Mouse (Mus musculus): ENCODE measurements around the gene Sf3b4. TPM values are rescaled to one million over a fixed set of nuclear protein-coding genes. Genes with fewer than 3 reads are reported as not detected.
"Not testable (repeated sequence)": the region's sequence is repeated elsewhere in the genome, so short reads cannot be mapped to it uniquely, and the experiment has no call there.

The Sf3b4 gene
- polyA plus RNA-seq, 1 experiment from 2014 or later: 125 TPM

DNA sequence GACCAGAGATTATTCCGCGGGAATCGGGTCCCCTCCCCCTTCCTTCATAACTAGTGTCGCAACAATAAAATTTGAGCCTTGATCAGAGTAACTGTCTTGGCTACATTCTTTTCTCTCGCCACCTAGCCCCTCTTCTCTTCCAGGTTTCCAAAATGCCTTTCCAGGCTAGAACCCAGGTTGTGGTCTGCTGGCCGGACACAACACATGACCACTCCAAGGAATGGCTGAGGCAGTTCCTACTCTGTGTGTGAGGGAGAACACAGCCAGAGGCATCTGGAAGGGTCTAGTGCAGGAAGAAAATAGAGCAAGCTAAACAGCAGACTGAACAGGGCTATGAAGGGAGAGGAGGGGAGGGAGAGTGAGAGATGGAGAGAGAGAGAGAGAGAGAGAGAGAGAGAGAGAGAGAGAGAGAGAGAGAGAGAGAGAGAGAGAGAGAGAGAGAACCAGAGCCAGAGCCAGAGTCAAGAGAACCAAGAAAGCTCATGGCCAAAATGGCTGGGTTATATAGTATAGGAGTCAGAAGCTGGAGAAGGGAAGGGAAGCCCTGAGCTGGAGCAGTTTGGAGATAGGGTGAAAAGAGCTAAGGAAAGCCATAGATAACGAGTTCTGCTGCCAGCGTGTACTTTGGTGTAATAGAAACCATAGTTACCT is 26.6 kb downstream of the Sf3b4 start:
- not testable (repeated sequence) for H3K4me1 ChIP-seq (ENCODE audit: control insufficient read depth, insufficient read depth, low read length); H3K27me3 ChIP-seq (ENCODE audit: control insufficient read depth, insufficient read depth, low read length); H3K4me3 ChIP-seq (replicated peaks; ENCODE audit: low read length); H3K9ac ChIP-seq (ENCODE audit: low read length); H3K36me3 ChIP-seq (ENCODE audit: control insufficient read depth, insufficient read depth, low read length); ATAC-seq (ENCODE audit: insufficient read depth, low FRiP score); H3K27ac ChIP-seq (ENCODE audit: low read length); H3K9me3 ChIP-seq (replicated peaks; ENCODE audit: control insufficient read depth, low read length)
- peak overlapping the region; percentile 99; the same call in 1 of the 2 replicates for H3K4me2 ChIP-seq (ENCODE audit: low read depth, low read length)
- WGBS: 26% methylated on average over 7 of the region's 8 CpGs

DNA sequence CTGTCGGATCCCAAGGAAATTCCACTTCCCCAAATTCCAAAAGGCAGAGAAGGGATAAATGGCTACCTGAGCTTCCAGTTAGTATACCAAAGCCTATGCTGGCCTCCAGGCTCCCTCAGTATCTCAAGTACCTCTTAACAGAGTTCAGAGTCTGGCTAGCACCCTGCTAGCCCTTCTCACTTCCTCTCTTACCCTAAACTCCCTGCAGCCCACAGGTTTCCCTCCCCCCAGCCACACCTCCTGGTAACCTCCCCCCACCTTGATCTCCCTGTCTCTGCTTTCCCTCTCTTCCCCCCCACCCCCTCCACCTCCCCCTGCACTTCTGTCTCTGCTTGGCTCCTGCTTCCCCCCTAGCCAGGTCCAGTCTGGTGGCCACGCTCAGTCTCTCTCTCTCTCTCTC is 27.6 kb downstream of the Sf3b4 start:
- no peak overlapping the region for H3K4me3 ChIP-seq (replicated peaks; ENCODE audit: low read length)
- H3K36me3 ChIP-seq (ENCODE audit: control insufficient read depth, insufficient read depth, low read length): no peaks in the 10 kb centered on the region
- H3K27me3 ChIP-seq (ENCODE audit: control insufficient read depth, insufficient read depth, low read length): no peaks in the 10 kb centered on the region
- 52% methylated on average over 2 of the region's 2 CpGs for WGBS
- H3K9ac ChIP-seq (ENCODE audit: low read length): no peak overlapping the region
- H3K4me1 ChIP-seq (ENCODE audit: control insufficient read depth, insufficient read depth, low read length): peaks cover 7% of the 10 kb centered on the region
- H3K27ac ChIP-seq (ENCODE audit: low read length): no peak overlapping the region
- no peak for ATAC-seq (ENCODE audit: insufficient read depth, low FRiP score)
- no peaks in the 10 kb centered on the region for H3K9me3 ChIP-seq (replicated peaks; ENCODE audit: control insufficient read depth, low read length)
- H3K4me2 ChIP-seq (ENCODE audit: low read depth, low read length): no peak overlapping the region

- Histone ChIP-seq H3K27me3 (ENCODE audit: control insufficient read depth, insufficient read depth, low read length) (no peaks in the 10 kb centered on the region), H3K9me3 (replicated peaks; ENCODE audit: control insufficient read depth, low read length) (no peaks in the 10 kb centered on the region), H3K9ac (ENCODE audit: low read length) (no peak overlapping the region), H3K4me2 (ENCODE audit: low read depth, low read length) (no peak overlapping the region), H3K4me3 (replicated peaks; ENCODE audit: low read length) (no peak overlapping the region), H3K36me3 (ENCODE audit: control insufficient read depth, insufficient read depth, low read length) (no peaks in the 10 kb centered on the region), H3K27ac (ENCODE audit: low read length) (no peak overlapping the region), H3K4me1 (ENCODE audit: control insufficient read depth, insufficient read depth, low read length) (no peaks in the 10 kb centered on the region)
- no peak for ATAC-seq (ENCODE audit: insufficient read depth, low FRiP score)
- 62% methylated on average over 3 of the region's 3 CpGs for WGBS
Measured at GRCm38 (mm10) chr3:96207819-96208218, 35.7 kb downstream of the Sf3b4 start.

DNA sequence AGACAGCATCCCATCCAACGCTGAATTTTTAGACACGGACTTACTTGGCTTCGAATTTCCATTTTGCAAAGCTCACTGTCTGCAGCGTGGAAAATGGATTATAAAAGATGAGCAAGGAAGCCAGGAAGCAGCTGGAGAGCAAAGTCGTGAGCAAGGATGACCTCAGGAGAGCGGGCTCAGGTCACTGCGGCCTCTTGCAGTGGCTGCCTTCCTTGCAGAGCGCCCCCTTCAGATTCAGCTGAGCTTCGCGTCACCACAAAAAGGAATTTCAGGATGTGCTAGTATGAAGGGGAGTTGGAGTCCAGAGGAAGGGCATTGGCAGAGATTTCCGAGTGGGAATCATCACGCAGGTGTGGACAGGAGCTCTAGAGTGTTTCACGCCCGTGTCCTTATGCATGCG is 37.1 kb downstream of the Sf3b4 start:
- 23% methylated on average over 15 of the region's 15 CpGs for WGBS
- H3K27ac ChIP-seq (ENCODE audit: low read length): no peak overlapping the region

DNA sequence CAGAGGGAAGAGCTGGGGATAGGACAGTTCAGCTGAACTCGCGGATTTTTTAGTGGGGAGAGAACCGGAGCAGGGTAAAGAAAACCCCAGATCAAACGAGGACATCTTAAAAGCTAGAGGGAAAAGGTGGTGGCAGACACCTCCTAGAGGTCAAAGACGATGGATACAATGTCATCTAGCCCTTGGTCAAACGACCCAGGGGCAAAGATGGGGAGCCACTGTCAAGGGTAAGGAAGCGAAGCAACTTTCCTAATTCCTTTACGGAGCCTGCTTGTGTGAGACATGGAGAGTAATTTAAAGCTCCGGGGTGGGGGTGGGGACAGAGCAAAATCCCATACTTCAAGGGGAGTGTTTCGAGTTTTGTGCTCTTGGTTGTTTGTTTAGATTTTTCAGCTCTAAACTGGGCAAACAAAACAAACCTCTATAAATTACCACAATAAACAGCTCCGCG is 47.1 kb downstream of the Sf3b4 start:
- under 1% methylated on average over 12 of the region's 12 CpGs for WGBS
- Histone ChIP-seq H3K4me2 (ENCODE audit: low read depth, low read length) (peak overlapping the region; percentile 82), H3K36me3 (ENCODE audit: control insufficient read depth, insufficient read depth, low read length) (no peaks in the 10 kb centered on the region), H3K27ac (ENCODE audit: low read length) (peak overlapping the region; percentile 98), H3K4me1 (ENCODE audit: control insufficient read depth, insufficient read depth, low read length) (peaks cover 31% of the 10 kb centered on the region), H3K4me3 (replicated peaks; ENCODE audit: low read length) (peak overlapping the region; percentile 50), H3K9ac (ENCODE audit: low read length) (peak overlapping the region; percentile 78), H3K9me3 (replicated peaks; ENCODE audit: control insufficient read depth, low read length) (no peaks in the 10 kb centered on the region), H3K27me3 (ENCODE audit: control insufficient read depth, insufficient read depth, low read length) (no peaks in the 10 kb centered on the region)
- ATAC-seq (ENCODE audit: insufficient read depth, low FRiP score): no peak

More for the DNA sequence above, 37.1 kb downstream of the Sf3b4 start:
- no peaks in the 10 kb centered on the region for H3K4me1 ChIP-seq (ENCODE audit: control insufficient read depth, insufficient read depth, low read length)
- no peak overlapping the region for H3K9ac ChIP-seq (ENCODE audit: low read length)
- H3K36me3 ChIP-seq (ENCODE audit: control insufficient read depth, insufficient read depth, low read length): no peaks in the 10 kb centered on the region
- H3K9me3 ChIP-seq (replicated peaks; ENCODE audit: control insufficient read depth, low read length): no peaks in the 10 kb centered on the region
- no peaks in the 10 kb centered on the region for H3K27me3 ChIP-seq (ENCODE audit: control insufficient read depth, insufficient read depth, low read length)
- H3K4me3 ChIP-seq (replicated peaks; ENCODE audit: low read length): no peak overlapping the region
- H3K4me2 ChIP-seq (ENCODE audit: low read depth, low read length): no peak overlapping the region
- ATAC-seq (ENCODE audit: insufficient read depth, low FRiP score): no peak

GRCm38 (mm10) chr3:96219661-96220130 is 47.6 kb downstream of the Sf3b4 start, which contains the start of the genes Bola1 and Hist2h2ab:
Gene Bola1 (minus strand): TSS chr3:96219709.
Gene Hist2h2ab (plus strand): TSS chr3:96219865.
- Histone ChIP-seq H3K9ac (ENCODE audit: low read length) (peak within 1 kb of the TSS; percentile 78), H3K36me3 (ENCODE audit: control insufficient read depth, insufficient read depth, low read length) (no peaks in the 10 kb centered on the region), H3K27me3 (ENCODE audit: control insufficient read depth, insufficient read depth, low read length) (no peaks in the 10 kb centered on the region), H3K9me3 (replicated peaks; ENCODE audit: control insufficient read depth, low read length) (no peaks in the 10 kb centered on the region), H3K4me3 (replicated peaks; ENCODE audit: low read length) (peak within 1 kb of the TSS; percentile 50), H3K4me1 (ENCODE audit: control insufficient read depth, insufficient read depth, low read length) (peaks cover 31% of the 10 kb centered on the region), H3K27ac (ENCODE audit: low read length) (peak within 1 kb of the TSS; percentile 98), H3K4me2 (ENCODE audit: low read depth, low read length) (peak within 1 kb of the TSS; percentile 82)
- ATAC-seq (ENCODE audit: insufficient read depth, low FRiP score): peak; percentile 78
- 0% methylated on average over 34 of the region's 37 CpGs for WGBS

- H3K27me3 ChIP-seq (ENCODE audit: control insufficient read depth, insufficient read depth, low read length); H3K36me3 ChIP-seq (ENCODE audit: control insufficient read depth, insufficient read depth, low read length); H3K9me3 ChIP-seq (replicated peaks; ENCODE audit: control insufficient read depth, low read length): not testable (repeated sequence)
- Histone ChIP-seq H3K9ac (ENCODE audit: low read length) (peak overlapping the region; percentile 78), H3K27ac (ENCODE audit: low read length) (peak overlapping the region; percentile 98), H3K4me2 (ENCODE audit: low read depth, low read length) (peak overlapping the region; percentile 82), H3K4me1 (ENCODE audit: control insufficient read depth, insufficient read depth, low read length) (peaks cover 31% of the 10 kb centered on the region), H3K4me3 (replicated peaks; ENCODE audit: low read length) (peak overlapping the region; percentile 50)
- peak; percentile 1; the same call in 1 of the 2 replicates for ATAC-seq (ENCODE audit: insufficient read depth, low FRiP score)
- under 1% methylated on average over 32 of the region's 47 CpGs for WGBS
Measured at GRCm38 (mm10) chr3:96220131-96220764, 48.1 kb downstream of the Sf3b4 start.

DNA sequence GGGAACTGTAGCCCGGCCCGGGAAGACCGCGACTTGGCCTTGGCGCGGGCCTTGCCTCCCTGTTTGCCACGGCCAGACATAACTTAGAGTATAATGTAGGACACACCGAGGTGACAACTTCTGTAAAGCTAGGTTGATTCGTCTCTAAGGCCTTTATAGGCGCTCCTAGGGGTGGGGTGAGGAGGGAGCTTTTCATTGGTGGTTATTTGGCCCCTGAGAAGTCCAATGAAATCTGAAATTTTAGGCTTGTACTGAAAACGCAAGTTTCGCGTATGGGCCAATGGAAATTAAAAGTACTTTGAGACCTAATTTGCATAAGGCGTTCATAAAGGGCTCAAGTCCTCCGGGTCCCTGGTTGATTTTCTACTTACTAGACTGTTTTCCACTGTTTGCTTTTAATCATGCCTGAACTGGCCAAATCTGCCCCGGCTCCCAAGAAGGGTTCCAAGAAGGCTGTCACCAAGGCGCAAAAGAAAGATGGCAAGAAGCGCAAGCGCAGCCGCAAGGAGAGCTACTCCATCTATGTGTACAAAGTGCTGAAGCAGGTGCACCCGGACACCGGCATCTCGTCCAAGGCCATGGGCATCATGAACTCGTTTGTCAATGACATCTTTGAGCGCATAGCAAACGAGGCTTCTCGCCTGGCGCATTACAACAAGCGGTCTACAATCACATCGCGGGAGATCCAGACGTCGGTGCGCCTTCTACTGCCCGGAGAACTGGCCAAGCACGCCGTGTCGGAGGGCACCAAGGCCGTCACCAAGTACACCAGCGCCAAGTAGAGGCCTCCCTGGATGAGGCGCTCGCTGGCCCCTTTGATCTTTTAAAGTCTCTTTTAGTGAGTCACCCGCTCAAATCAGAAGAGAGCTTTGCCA is 48.9 kb downstream of the Sf3b4 start, which contains the start of the genes Hist2h2ac and Hist2h2be:
Hist2h2ac (minus strand) TSS at position 116 of the 875 bp plus-strand sequence.
Hist2h2be (plus strand) TSS at position 355 of the 875 bp plus-strand sequence.
- H3K9ac ChIP-seq (ENCODE audit: low read length): peak within 1 kb of the TSS; percentile 78
- H3K27me3 ChIP-seq (ENCODE audit: control insufficient read depth, insufficient read depth, low read length): no peaks in the 10 kb centered on the region
- peaks cover 31% of the 10 kb centered on the region for H3K4me1 ChIP-seq (ENCODE audit: control insufficient read depth, insufficient read depth, low read length)
- peak within 1 kb of the TSS; percentile 50 for H3K4me3 ChIP-seq (replicated peaks; ENCODE audit: low read length)
- peak; percentile 93 for ATAC-seq (ENCODE audit: insufficient read depth, low FRiP score)
- H3K36me3 ChIP-seq (ENCODE audit: control insufficient read depth, insufficient read depth, low read length): no peaks in the 10 kb centered on the region
- WGBS: under 1% methylated on average over 43 of the region's 43 CpGs
- no peaks in the 10 kb centered on the region for H3K9me3 ChIP-seq (replicated peaks; ENCODE audit: control insufficient read depth, low read length)
- peak within 1 kb of the TSS; percentile 82 for H3K4me2 ChIP-seq (ENCODE audit: low read depth, low read length)
- peak within 1 kb of the TSS; percentile 98 for H3K27ac ChIP-seq (ENCODE audit: low read length)

All from stomach, embryonic 16.5 days (tissue).